9 mouse cellular contexts compared by ENCODE assay signal in the genomic region with DNA sequence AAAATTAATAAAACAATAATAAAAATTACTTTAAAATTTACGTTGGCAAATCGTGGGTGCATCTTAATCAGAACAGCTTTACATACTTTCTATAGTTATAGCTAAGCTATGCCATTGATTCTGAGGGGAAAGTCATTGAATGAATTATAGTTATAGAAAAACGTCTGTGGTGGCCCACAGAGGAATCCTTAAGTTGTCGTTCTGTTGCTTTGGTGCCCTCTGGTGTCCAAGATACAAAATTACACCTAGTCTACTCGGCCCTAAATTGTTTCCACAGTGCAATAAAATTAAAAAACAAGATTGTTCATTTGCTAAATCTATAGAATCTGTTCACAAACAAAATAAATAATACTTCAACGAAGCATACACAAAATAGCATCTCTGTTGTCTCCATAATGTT. TPM values are rescaled to one million over a fixed set of nuclear protein-coding genes. Genes with fewer than 3 reads are reported as not detected.
DNase-seq lines count a peak whose midpoint lies in the region; ATAC-seq lines count a peak whose summit lies in the region.
"Had no signal": no experiment of that assay in that cellular context is flagged by ENCODE, and none has a peak within 500 bp of the region (broad histone marks: within the 10 kb centered on the region; RNA-seq: fewer than 3 reads in every experiment).

No protein-coding gene starts in this region.

- no peak overlapping the region for H3K9ac ChIP-seq in forebrain, embryonic 14.5 days (ENCODE audit: low read length)

- H3K36me3 ChIP-seq in forebrain, embryonic 14.5 days (ENCODE audit: control insufficient read depth, insufficient read depth, low read length) = no peaks in the 10 kb centered on the region

- no peak overlapping the region for H3K4me3 ChIP-seq in forebrain, embryonic 14.5 days (ENCODE audit: low read depth, low read length)

- no peaks in the 10 kb centered on the region for H3K4me1 ChIP-seq in forebrain, embryonic 14.5 days (ENCODE audit: control insufficient read depth, insufficient read depth, low read length)

- peak; percentile 12 to 37 for DNase-seq in frontal cortex, postnatal 36 days (ENCODE audit: low spot score in 2 of 2)
- no peak for DNase-seq in frontal cortex, postnatal 10 days (ENCODE audit: low spot score in 2 of 2)
- DNase-seq in ovary, postnatal 14 days (ENCODE audit: low spot score) = peak; percentile 37
- no peak for DNase-seq in ovary, postnatal 10 days (ENCODE audit: low spot score)
- DNase-seq in brain, embryonic 18.5 days (ENCODE audit: low read depth, low spot score) = peak; percentile 22
- peak; percentile 82 for DNase-seq in forebrain, embryonic 14.5 days (ENCODE audit: low spot score)
- peak; percentile 42 for DNase-seq in lung, postnatal 14 days
- peak; percentile 33 for DNase-seq in thymus, postnatal 25 days

- H3K27me3 ChIP-seq in forebrain, embryonic 14.5 days (replicated peaks; ENCODE audit: control insufficient read depth, insufficient read depth, low read length) = no peaks in the 10 kb centered on the region

- ATAC-seq in forebrain, embryonic 14.5 days = peak; percentile 57

- WGBS in forebrain, embryonic 14.5 days = 2% methylated on average over 6 of the region's 6 CpGs

- H3K4me2 ChIP-seq in forebrain, embryonic 14.5 days (ENCODE audit: low read length) = no peak overlapping the region

- H3K9me3 ChIP-seq in forebrain, embryonic 14.5 days (replicated peaks; ENCODE audit: control insufficient read depth, low read length) = no peaks in the 10 kb centered on the region

- H3K27ac ChIP-seq in forebrain, embryonic 14.5 days (ENCODE audit: low read depth, low read length) = no peak overlapping the region

RNA-seq across cellular contexts. Expression of a gene that starts 17.3 kb away (rescaled TPM):
- polyA plus RNA-seq in forebrain, embryonic 14.5 days (2014; fragmentation: Nextera tagmentation; extraction: Ambion mirVana) = not detected in 2 replicates
- polyA plus RNA-seq: small intestine, adult 2 months had no signal

RNA-seq across cellular contexts. Expression of a gene that starts 35.6 kb away (rescaled TPM):
- polyA plus RNA-seq in forebrain, embryonic 14.5 days (2014; fragmentation: Nextera tagmentation; extraction: Ambion mirVana) = 11.1 and 11.6 TPM in 2 replicates

RNA-seq across cellular contexts. Expression of a gene that starts 60.0 kb away (rescaled TPM):
- 4.7 and 5.0 TPM in 2 replicates for polyA plus RNA-seq in forebrain, embryonic 14.5 days (2014; fragmentation: Nextera tagmentation; extraction: Ambion mirVana)

Comparison
In these comparisons a context has a peak if more than half of its experiments do, and no peak if none do; other contexts are left out.
1. DNase-seq: peak in frontal cortex, postnatal 36 days (2 of 2), ovary, postnatal 14 days (single experiment), brain, embryonic 18.5 days (single experiment), forebrain, embryonic 14.5 days (single experiment), lung, postnatal 14 days (single experiment) and thymus, postnatal 25 days (single experiment); none in frontal cortex, postnatal 10 days (0 of 2) and ovary, postnatal 10 days (single experiment).